Mouse (Mus musculus): ENCODE data around the gene Hnrnpul2. TPM values are rescaled to one million over a fixed set of nuclear protein-coding genes. Genes with fewer than 3 reads are reported as not detected.
A peak's percentile ranks its signal among the peaks of the same experiment; 100 is the strongest.

Hnrnpul2 gene
- total and polyA plus RNA-seq, 3 experiments, result 39.4 to 174 (median 106) TPM

- TF ChIP-seq TBP (IDR thresholded peaks at IDR 0.05; ENCODE audit: low read depth, low read length), result peak; percentile 98
- TF ChIP-seq ZKSCAN1 (IDR thresholded peaks at IDR 0.05; ENCODE audit: low read depth, low read length), result no peak
- TF ChIP-seq TCF12 (IDR thresholded peaks at IDR 0.05; ENCODE audit: low read depth, low read length), result peak; percentile 38; the same call in 1 of the 2 replicates
- TF ChIP-seq ELF1 (IDR thresholded peaks at IDR 0.05; ENCODE audit: low read depth, low read length), result 0 out of 2 replicates have a peak, but pooled peaks have one; percentile 16
Observed at GRCm38 (mm10) chr19:8786008-8786781, 33.6 kb upstream of the Hnrnpul2 start, which contains the start of gene Taf6l (continued).

- no peaks in the 10 kb centered on the region for H3K27me3 ChIP-seq (ENCODE audit: control insufficient read depth in 1 of 2, insufficient read depth in 2 of 2, low read length in 2 of 2)
- no peak for DNase-seq (ENCODE audit: low read depth, low spot score)
- H3K27ac ChIP-seq (ENCODE audit: control insufficient read depth, low read depth, low read length), result no peak overlapping the region
- H3K79me2 ChIP-seq (ENCODE audit: control insufficient read depth, insufficient read depth, low read length, poor library complexity), result no peaks in the 10 kb centered on the region; the same call in 1 of the 2 replicates
- TF ChIP-seq ZNF384 (IDR thresholded peaks at IDR 0.05; ENCODE audit: low read depth, low read length), result peak; percentile 67
- no peak for TF ChIP-seq EP300 (IDR thresholded peaks at IDR 0.05; ENCODE audit: low read depth in 1 of 2, low read length in 2 of 2)
- TF ChIP-seq JUND (IDR thresholded peaks at IDR 0.05; ENCODE audit: low read depth, low read length), result no peak
- H3K9ac ChIP-seq (ENCODE audit: control insufficient read depth, low read depth, low read length, poor library complexity, severe bottlenecking), result no peak overlapping the region
- H3K4me3 ChIP-seq (ENCODE audit: control insufficient read depth in 1 of 2, insufficient read depth in 1 of 2, low read depth in 2 of 2, low read length in 2 of 2), result no peak overlapping the region
- no peaks in the 10 kb centered on the region for H3K9me3 ChIP-seq (replicated peaks; ENCODE audit: insufficient read depth, low read length)
- peaks cover 3 to 4% of the 10 kb centered on the region in 2 experiments; a peak in 2 of 4 replicates for H3K36me3 ChIP-seq (ENCODE audit: control insufficient read depth in 1 of 2, insufficient read depth in 2 of 2, low read length in 2 of 2)
- peaks cover 3 to 7% of the 10 kb centered on the region in 2 experiments; a peak in 1 of 4 replicates for H3K4me1 ChIP-seq (ENCODE audit: control insufficient read depth in 1 of 2, insufficient read depth in 2 of 2, low read length in 2 of 2)
Observed at GRCm38 (mm10) chr19:8788521-8788920, 31.3 kb upstream of the Hnrnpul2 start.

- Histone ChIP-seq H3K27me3 (ENCODE audit: control insufficient read depth in 1 of 2, insufficient read depth in 2 of 2, low read length in 2 of 2) (no peaks in the 10 kb centered on the region), H3K4me1 (ENCODE audit: control insufficient read depth in 1 of 2, insufficient read depth in 2 of 2, low read length in 2 of 2) (peaks cover 3 to 7% of the 10 kb centered on the region in 2 experiments; a peak in 1 of 4 replicates), H3K9me3 (replicated peaks; ENCODE audit: insufficient read depth, low read length) (no peaks in the 10 kb centered on the region), H3K4me3 (ENCODE audit: control insufficient read depth in 1 of 2, insufficient read depth in 1 of 2, low read depth in 2 of 2, low read length in 2 of 2) (no peak overlapping the region), H3K79me2 (ENCODE audit: control insufficient read depth, insufficient read depth, low read length, poor library complexity) (no peaks in the 10 kb centered on the region; the same call in 1 of the 2 replicates), H3K36me3 (ENCODE audit: control insufficient read depth in 1 of 2, insufficient read depth in 2 of 2, low read length in 2 of 2) (peaks cover 3 to 4% of the 10 kb centered on the region in 2 experiments; a peak in 2 of 4 replicates), H3K9ac (ENCODE audit: control insufficient read depth, low read depth, low read length, poor library complexity, severe bottlenecking) (no peak overlapping the region), H3K27ac (ENCODE audit: control insufficient read depth, low read depth, low read length) (no peak overlapping the region)
- TF ChIP-seq ZNF384 (IDR thresholded peaks at IDR 0.05; ENCODE audit: low read depth, low read length) (no peak), POLR2AphosphoS2 (IDR thresholded peaks at IDR 0.05; ENCODE audit: low read length) (no peak), SIN3A (IDR thresholded peaks at IDR 0.05; ENCODE audit: low read length) (no peak), ZC3H11A (IDR thresholded peaks at IDR 0.05; ENCODE audit: low read depth, low read length) (no peak), POLR2AphosphoS5 (IDR thresholded peaks at IDR 0.05; ENCODE audit: borderline replicate concordance, low read depth, low read length) (no peak), USF1 (IDR thresholded peaks at IDR 0.05; ENCODE audit: low read depth, low read length) (no peak), BHLHE40 (IDR thresholded peaks at IDR 0.05; ENCODE audit: borderline replicate concordance, low read depth, low read length) (no peak), MAX (IDR thresholded peaks at IDR 0.05; ENCODE audit: low read length) (no peak)
- DNase-seq (ENCODE audit: low read depth, low spot score), result no peak
Observed at GRCm38 (mm10) chr19:8789171-8789570, 30.6 kb upstream of the Hnrnpul2 start.
